Mouse (Mus musculus): Measurements from ENCODE around the gene Pbx4.
A peak's percentile ranks its signal among the peaks of the same experiment; 100 is the strongest.

GRCm38 (mm10) chr8:69874155-69874554 lies 41.9 kb downstream of the Pbx4 start:
- TF ChIP-seq POLR2A (IDR thresholded peaks at IDR 0.05; ENCODE audit: low read depth, low read length) (no peak), CTCF (IDR thresholded peaks at IDR 0.05; ENCODE audit: extremely low read depth, insufficient read length, insufficient replicate concordance, low read depth, low read length) (peak; percentile 81; the same call in 1 of the 2 replicates)
